Mouse (Mus musculus): ENCODE data around the gene Gkn1. TPM values are rescaled to one million over a fixed set of nuclear protein-coding genes. Genes with fewer than 3 reads are reported as not detected.

The Gkn1 gene
- total RNA-seq (2021): not detected
- long read RNA-seq, experiment 1: 0 reads
- long read RNA-seq, experiment 2: 0 reads

DNA sequence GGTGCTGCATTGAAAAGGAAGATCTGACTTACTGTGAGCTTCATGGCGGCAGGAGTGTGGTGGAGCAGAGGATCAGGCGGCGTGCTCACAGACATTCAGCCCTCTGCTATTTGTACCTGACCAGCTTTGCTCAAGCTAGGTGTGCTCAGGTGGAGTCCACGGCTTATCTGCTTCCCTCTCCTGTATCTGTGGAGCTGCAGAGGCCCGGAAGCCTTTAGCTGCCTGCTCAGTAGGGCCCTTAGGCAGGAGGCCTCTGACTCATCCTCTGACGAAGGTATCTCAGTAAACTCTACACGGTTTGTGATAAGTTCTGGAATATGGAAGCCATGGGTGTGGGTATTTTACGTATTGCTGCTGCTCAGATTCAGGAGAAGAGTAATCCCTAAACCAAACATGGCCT lies at the start of gene Gkn1:
Gene Gkn1 (minus strand): TSS at position 114 of the 400 bp plus-strand sequence.
- DNase-seq (ENCODE audit: low spot score in 2 of 2): no peak

GRCm38 (mm10) chr6:87399886-87400566 lies 49.3 kb upstream of the Gkn1 start:
- no peak for DNase-seq (ENCODE audit: low spot score in 2 of 2)

GRCm38 (mm10) chr6:87399137-87399536 lies 48.4 kb upstream of the Gkn1 start:
- peak; percentile 60 to 70 for DNase-seq (ENCODE audit: low spot score in 2 of 2)

- no peak for DNase-seq (ENCODE audit: low spot score in 2 of 2)
Observed at GRCm38 (mm10) chr6:87394783-87395182, 44.0 kb upstream of the Gkn1 start.

GRCm38 (mm10) chr6:87393466-87394205 lies 42.9 kb upstream of the Gkn1 start:
- no peak for DNase-seq (ENCODE audit: low spot score in 2 of 2)

GRCm38 (mm10) chr6:87389455-87389989 lies 38.8 kb upstream of the Gkn1 start:
- no peak for DNase-seq (ENCODE audit: low spot score in 2 of 2)

- no peak for DNase-seq (ENCODE audit: low spot score in 2 of 2)
Observed at GRCm38 (mm10) chr6:87388877-87389276, 38.1 kb upstream of the Gkn1 start, which contains the start of gene Gkn3. Gkn3 (minus strand) TSS chr6:87388935.

- DNase-seq (ENCODE audit: low spot score in 2 of 2): no peak
Observed at GRCm38 (mm10) chr6:87386681-87387080, 35.9 kb upstream of the Gkn1 start.

DNA sequence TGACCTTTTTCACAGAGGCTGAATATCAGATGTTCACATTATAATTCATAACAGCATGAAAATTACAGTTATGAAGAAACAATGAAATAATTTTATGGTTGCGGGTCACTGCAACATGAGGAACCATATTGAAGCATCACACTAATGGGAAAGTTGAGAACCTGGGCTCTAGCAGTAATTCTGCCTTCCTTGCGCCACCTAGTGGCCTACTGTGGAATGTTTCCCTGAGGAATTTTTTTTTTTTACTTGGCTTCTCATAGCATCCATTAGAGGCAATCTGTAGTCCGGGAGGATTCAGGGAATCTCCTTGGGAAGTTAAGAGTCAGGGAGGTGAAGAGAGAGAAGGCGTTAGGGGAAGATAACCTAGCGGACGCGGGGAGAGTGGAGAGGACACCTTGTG lies 35.5 kb upstream of the Gkn1 start:
- DNase-seq (ENCODE audit: low spot score in 2 of 2): peak; percentile 39 to 57

GRCm38 (mm10) chr6:87384761-87385160 lies 34.0 kb upstream of the Gkn1 start:
- DNase-seq (ENCODE audit: low spot score in 2 of 2): no peak

GRCm38 (mm10) chr6:87383926-87384691 lies 33.4 kb upstream of the Gkn1 start:
- no peak for DNase-seq (ENCODE audit: low spot score in 2 of 2)

GRCm38 (mm10) chr6:87373057-87373456 lies 22.3 kb upstream of the Gkn1 start, which contains the start of gene Gkn2:
Gkn2 (plus strand) TSS chr6:87373357.
- no peak for DNase-seq (ENCODE audit: low spot score in 2 of 2)

- DNase-seq (ENCODE audit: low spot score in 2 of 2): no peak
Observed at GRCm38 (mm10) chr6:87369223-87369622, 18.5 kb upstream of the Gkn1 start.

DNA sequence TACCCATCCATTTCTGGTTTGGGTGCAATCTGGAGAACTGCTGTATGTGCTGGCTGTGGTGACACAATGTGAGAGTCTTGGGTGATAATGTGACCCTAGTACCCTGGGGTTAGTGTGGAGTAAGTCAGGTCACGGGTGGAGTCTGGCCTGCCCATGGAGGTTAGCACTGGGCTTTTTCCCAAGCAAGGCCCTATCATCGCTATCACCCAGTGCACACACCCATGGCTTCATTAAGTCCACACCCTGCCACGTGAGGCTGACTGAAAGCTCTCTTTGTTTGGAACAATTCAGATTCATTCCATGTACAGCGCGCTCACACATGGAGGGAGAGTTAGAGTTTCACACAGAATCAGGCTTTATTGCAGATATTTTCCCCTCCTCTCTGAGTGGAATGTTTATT lies 3.7 kb upstream of the Gkn1 start:
- DNase-seq (ENCODE audit: low spot score in 2 of 2): peak in 1 of 2 experiments; percentile 17

- no peak for DNase-seq (ENCODE audit: low spot score in 2 of 2)
Observed at GRCm38 (mm10) chr6:87335935-87336295, 14.8 kb downstream of the Gkn1 start.

GRCm38 (mm10) chr6:87335091-87335934 lies 15.4 kb downstream of the Gkn1 start, which contains the start of gene Antxr1:
Antxr1 (minus strand) TSS chr6:87335821.
- DNase-seq (ENCODE audit: low spot score in 2 of 2): peak in 1 of 2 experiments; percentile 71

GRCm38 (mm10) chr6:87334361-87335090 lies 16.2 kb downstream of the Gkn1 start:
- DNase-seq (ENCODE audit: low spot score in 2 of 2): peak in 1 of 2 experiments; percentile 65

GRCm38 (mm10) chr6:87332380-87332779 lies 18.4 kb downstream of the Gkn1 start:
- no peak for DNase-seq (ENCODE audit: low spot score in 2 of 2)

DNA sequence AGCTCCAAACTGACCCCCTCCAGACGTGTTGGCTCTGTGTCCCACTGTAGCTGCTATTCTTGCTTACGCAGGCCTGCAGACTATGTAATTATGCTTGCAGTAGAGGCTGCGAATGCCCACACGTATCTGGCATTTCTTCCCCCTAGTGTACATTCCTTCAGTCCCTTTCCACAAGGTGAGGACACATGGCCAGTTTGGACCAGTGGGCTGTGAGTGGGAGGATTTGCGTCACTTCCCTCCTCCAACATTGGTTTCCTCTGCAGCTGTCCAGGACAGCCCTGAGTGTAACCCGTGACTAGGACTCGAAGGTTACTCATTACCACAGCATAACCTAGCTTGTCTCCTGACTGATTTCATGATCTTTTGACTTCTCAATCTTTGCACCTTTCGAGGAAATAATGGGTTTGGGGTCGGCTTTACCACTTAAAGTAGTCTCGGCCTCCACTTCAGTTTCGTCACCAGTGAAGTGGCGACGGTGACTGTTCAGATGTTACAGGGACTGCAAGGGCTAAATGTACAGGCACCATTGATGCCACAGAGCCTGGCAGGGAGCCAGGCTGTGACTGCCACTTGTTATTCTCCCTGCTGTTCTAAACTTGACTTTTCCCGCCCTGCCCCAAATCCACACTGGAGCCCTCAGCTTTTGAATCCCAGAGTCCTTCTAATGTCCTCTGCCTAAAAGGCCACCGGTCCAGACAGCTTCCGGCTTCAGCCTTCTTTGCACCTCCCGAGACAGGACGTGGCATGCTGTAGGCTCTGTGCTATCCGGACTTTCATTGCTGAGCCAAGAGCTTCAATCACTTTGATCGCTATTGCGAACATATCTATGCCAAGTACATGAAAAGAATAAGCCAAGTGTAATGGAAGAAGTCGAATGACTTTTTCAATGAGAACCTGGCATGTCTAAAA lies 22.2 kb downstream of the Gkn1 start:
- DNase-seq (ENCODE audit: low spot score in 2 of 2): no peak
